Mouse (Mus musculus) liver, embryonic 12.5 days (tissue): ENCODE results near the gene Lrrc23. TPM values are rescaled to one million over a fixed set of nuclear protein-coding genes. Genes with fewer than 3 reads are reported as not detected.

Experiments
- ATAC-seq: fragments of 200-750 bp; cut with Nextera tagmentation; 2 replicates; pipeline ENCODE4 v1.8.0; 2017; ENCODE audit warnings: moderate number of reproducible peaks, mild to moderate bottlenecking, moderate library complexity
- H3K27ac ChIP-seq: fragments of 300-500 bp; sonication (generic); 2 replicates; pipeline ENCODE4 v1.5.1; 2016; ENCODE audit warnings: mild to moderate bottlenecking
- H3K27me3 ChIP-seq: fragments of 300-500 bp; sonication (generic); replicated peaks from 2 replicates; pipeline ENCODE4 v1.6.1; 2016; ENCODE audit warnings: mild to moderate bottlenecking, moderate library complexity
- H3K36me3 ChIP-seq: fragments of 300-500 bp; sonication (generic); 2 replicates; pipeline ENCODE4 v1.6.1; 2016; ENCODE audit warnings: mild to moderate bottlenecking, moderate library complexity
- H3K4me1 ChIP-seq: fragments of 300-500 bp; sonication (generic); 2 replicates; pipeline ENCODE4 v1.6.1; 2016
- H3K4me2 ChIP-seq: fragments of 300-500 bp; sonication (generic); 2 replicates; pipeline ENCODE4 v1.6.1; 2016; ENCODE audit warnings: mild to moderate bottlenecking, moderate library complexity
- H3K4me3 ChIP-seq: fragments of 300-500 bp; sonication (generic); 2 replicates; pipeline ENCODE4 v1.5.1; 2016; ENCODE audit warnings: mild to moderate bottlenecking, moderate library complexity
- H3K9ac ChIP-seq: fragments of 300-500 bp; sonication (generic); 2 replicates; pipeline ENCODE4 v1.6.1; 2016; ENCODE audit warnings: mild to moderate bottlenecking, moderate library complexity
- H3K9me3 ChIP-seq: fragments of 300-500 bp; sonication (generic); replicated peaks from 2 replicates; pipeline ENCODE4 v1.6.1; 2016; ENCODE audit warnings: mild to moderate bottlenecking, moderate library complexity
- WGBS: fragments of 180-500 bp; shearing (Covaris S2); methylation state at CpG from one replicate; pipeline ENCODE4 v1.1.7; 2016; ENCODE audit not compliant: insufficient replicate concordance; 5-methylcytosine and 5-hydroxymethylcytosine counted together
- polyA plus RNA-seq: library from polyadenylated mRNA; unstranded; fragments of >200 nt; fragmentation: Nextera tagmentation; extraction: Ambion mirVana; gene quantifications from 2 replicates; pipeline ENCODE4 v1.2.1, GENCODE M21; 2016

The Lrrc23 gene
- polyA plus RNA-seq, 1 experiment from 2014 or later = not detected

GRCm38 (mm10) chr6:124759259-124759658 is 20.3 kb downstream of the Lrrc23 start:
- 0 out of 2 replicates have a peak overlapping the region, but pooled peaks have one; percentile 8 for H3K9ac ChIP-seq
- 0 out of 2 replicates have a peak overlapping the region, but pooled peaks have one; percentile 25 for H3K4me2 ChIP-seq
- no peak overlapping the region for H3K27ac ChIP-seq
- no peak overlapping the region for H3K4me3 ChIP-seq
- peaks cover 98% of the 10 kb centered on the region for H3K27me3 ChIP-seq
- no peak for ATAC-seq
- H3K36me3 ChIP-seq = no peaks in the 10 kb centered on the region
- no peaks in the 10 kb centered on the region for H3K9me3 ChIP-seq
- peaks cover 36% of the 10 kb centered on the region for H3K4me1 ChIP-seq
- 6% methylated on average over 5 of the region's 5 CpGs for WGBS

DNA sequence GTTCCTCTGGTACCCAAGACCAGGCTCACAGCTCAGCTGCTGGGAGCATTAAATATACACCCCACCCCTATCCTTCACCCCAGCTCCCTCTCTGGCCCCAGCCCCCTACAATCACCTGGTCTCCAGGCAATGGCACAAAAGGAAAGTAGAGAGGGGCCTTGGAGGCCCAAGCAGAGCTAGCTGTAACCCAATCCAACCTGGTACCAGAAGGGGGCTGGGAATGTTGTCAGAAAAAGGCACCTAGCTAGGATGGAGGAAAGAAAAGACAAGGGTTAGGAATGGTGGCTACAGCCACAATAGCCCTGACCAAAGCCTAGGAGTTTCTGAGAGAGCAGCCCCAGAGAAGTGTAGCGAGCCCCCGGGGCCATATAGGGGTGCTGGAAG is 20.7 kb downstream of the Lrrc23 start:
- Histone ChIP-seq H3K4me1 (peaks cover 40% of the 10 kb centered on the region), H3K9ac (0 out of 2 replicates have a peak overlapping the region, but pooled peaks have one; percentile 8), H3K27me3 (peaks cover 98% of the 10 kb centered on the region), H3K4me3 (no peak overlapping the region), H3K9me3 (no peaks in the 10 kb centered on the region), H3K27ac (no peak overlapping the region), H3K36me3 (no peaks in the 10 kb centered on the region), H3K4me2 (0 out of 2 replicates have a peak overlapping the region, but pooled peaks have one; percentile 25)
- 40% methylated on average over 2 of the region's 2 CpGs for WGBS
- no peak for ATAC-seq

DNA sequence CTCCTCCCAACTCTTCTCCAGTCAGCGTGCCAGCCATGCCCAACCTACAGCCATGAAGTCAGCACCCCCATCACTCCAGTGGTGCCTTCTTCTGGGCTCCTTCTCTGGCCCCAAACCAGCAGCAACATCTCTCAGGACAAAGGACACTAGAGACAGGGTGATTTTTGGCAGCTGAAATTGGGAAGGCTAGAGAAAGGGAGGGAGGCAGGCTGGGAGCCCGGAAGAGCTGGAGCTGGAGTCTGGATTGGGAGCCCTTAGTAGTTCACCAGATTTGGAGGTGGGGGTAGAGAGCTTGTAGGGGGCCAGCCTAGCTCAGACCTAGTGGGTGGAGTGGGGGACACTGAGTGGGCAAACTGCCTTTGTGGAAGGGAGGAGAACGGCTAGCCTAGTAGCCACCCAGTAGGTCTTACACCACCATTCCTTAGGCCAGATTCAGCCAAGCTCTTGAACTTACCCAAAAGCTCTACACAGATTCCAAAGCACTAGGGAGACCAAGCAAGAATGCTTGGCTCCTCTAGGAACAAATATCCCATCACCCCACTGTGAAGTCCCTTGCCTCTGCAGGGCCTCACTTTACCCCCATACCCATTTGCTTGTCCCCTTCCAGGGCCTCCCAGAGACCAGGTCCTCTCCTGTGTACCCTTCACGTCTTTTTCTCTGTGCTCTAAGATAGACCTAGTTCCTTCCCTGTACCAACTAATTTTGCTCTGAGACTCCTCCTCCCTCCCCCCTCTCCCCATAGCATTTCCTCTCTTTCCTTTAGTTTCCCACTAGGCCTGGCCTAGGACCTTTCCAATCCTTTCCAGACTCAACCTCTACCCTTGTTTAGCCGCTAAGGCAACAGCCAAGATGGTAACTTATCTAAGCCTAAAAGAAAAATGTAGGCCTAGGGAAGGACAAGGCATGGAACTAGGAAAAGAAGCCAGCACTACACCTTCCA is 21.3 kb downstream of the Lrrc23 start:
- Histone ChIP-seq H3K4me1 (peaks cover 41% of the 10 kb centered on the region), H3K36me3 (no peaks in the 10 kb centered on the region), H3K4me2 (peak overlapping the region; percentile 93), H3K9me3 (no peaks in the 10 kb centered on the region), H3K27me3 (peaks cover 98% of the 10 kb centered on the region), H3K4me3 (peak overlapping the region; percentile 71; the same call in 1 of the 2 replicates), H3K9ac (no peak overlapping the region), H3K27ac (no peak overlapping the region)
- no peak for ATAC-seq
- 55% methylated on average over 5 of the region's 5 CpGs for WGBS

- WGBS = 27% methylated on average over 5 of the region's 5 CpGs
- Histone ChIP-seq H3K4me2 (peak overlapping the region; percentile 93), H3K9ac (no peak overlapping the region), H3K4me3 (peak overlapping the region; percentile 71), H3K9me3 (no peaks in the 10 kb centered on the region), H3K36me3 (no peaks in the 10 kb centered on the region), H3K4me1 (peaks cover 41% of the 10 kb centered on the region), H3K27me3 (peaks cover 98% of the 10 kb centered on the region), H3K27ac (peak overlapping the region; percentile 72)
- ATAC-seq = no peak
Observed at GRCm38 (mm10) chr6:124757351-124757880, 22.1 kb downstream of the Lrrc23 start.

- 2% methylated on average over 53 of the region's 54 CpGs for WGBS
- H3K27me3 ChIP-seq = peaks cover 94% of the 10 kb centered on the region
- ATAC-seq = peak; percentile 42
- no peaks in the 10 kb centered on the region for H3K9me3 ChIP-seq
- peak overlapping the region; percentile 72 for H3K27ac ChIP-seq
- H3K36me3 ChIP-seq = no peaks in the 10 kb centered on the region
- H3K4me1 ChIP-seq = peaks cover 41% of the 10 kb centered on the region
- H3K4me2 ChIP-seq = peak overlapping the region; percentile 93
- peak overlapping the region; percentile 71 for H3K4me3 ChIP-seq
- H3K9ac ChIP-seq = peak overlapping the region; percentile 72
Observed at GRCm38 (mm10) chr6:124756652-124757350, 22.7 kb downstream of the Lrrc23 start.

DNA sequence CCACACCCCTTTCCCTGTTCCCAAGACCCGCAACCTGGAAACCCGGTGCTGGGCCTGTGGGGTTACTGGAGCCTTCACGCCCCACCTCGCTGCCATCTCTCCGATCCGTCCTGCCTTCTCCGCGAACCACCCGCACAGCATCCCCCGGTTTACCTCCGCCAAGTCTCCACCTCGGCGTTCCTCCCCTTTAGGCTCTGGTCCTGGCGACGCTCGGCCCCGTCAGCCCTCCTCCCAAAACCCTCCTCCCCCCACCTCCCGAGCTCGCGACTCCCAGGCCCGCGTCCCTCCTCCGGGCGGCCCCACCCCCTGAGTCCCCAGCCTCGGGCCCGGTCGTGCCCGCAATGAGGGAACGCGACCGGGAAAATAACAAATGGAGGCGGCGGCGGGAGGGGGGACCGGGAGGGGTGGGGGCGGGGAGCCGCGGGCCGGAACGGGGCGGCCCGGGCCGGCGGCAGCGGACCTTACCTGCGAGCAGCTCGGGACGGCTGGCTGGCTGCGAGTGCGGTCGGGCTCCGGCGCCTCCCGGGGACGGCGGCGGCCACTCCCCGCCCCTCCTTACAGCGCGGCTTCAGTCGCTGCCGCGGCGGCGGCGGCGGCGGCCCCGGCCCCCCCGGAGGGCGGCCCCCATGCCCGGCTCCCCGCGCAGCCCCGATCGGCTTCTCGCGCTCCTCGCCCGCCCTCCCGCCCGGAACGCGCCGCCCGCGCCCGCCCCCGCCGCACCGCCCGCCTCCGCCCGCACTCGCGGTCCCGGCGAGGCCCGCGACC is 23.5 kb downstream of the Lrrc23 start, which contains the start of the genes Gm45234 and Atn1:
Gene Gm45234 (minus strand): TSS at position 191 of the 765 bp plus-strand sequence.
Gene Atn1 (minus strand): TSS at position 694 of the 765 bp plus-strand sequence.
- Histone ChIP-seq H3K4me2 (peak within 1 kb of the TSS; percentile 93), H3K27ac (peak within 1 kb of the TSS; percentile 72), H3K27me3 (peaks cover 86% of the 10 kb centered on the region), H3K4me3 (peak within 1 kb of the TSS; percentile 71), H3K36me3 (no peaks in the 10 kb centered on the region), H3K9ac (peak within 1 kb of the TSS; percentile 72), H3K4me1 (peaks cover 41% of the 10 kb centered on the region), H3K9me3 (no peaks in the 10 kb centered on the region)
- peak; percentile 50 for ATAC-seq
- WGBS = under 1% methylated on average over 64 of the region's 100 CpGs

DNA sequence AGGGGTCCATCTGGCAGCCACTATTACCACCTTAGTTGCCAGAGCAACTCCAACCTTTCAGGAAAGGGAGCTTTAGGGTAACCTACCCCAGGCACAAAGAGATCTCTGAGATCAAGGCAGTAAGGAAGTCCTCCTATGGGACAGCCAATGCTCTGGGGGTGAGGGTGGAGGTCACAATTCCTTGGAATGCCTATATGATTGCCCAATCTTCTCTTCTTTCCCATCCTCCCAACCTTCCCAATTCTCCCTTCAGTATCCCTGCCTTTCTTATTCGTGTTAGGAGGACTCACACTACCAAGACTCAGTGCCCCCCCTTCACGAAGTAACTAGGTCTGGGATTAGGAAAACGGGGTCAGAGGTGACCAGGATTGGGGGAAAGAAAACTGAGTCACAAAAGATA is 24.2 kb downstream of the Lrrc23 start:
- Histone ChIP-seq H3K4me3 (peak overlapping the region; percentile 71), H3K9me3 (no peaks in the 10 kb centered on the region), H3K4me1 (peaks cover 41% of the 10 kb centered on the region), H3K4me2 (peak overlapping the region; percentile 93), H3K27me3 (peaks cover 80% of the 10 kb centered on the region), H3K27ac (no peak overlapping the region), H3K36me3 (no peaks in the 10 kb centered on the region), H3K9ac (peak overlapping the region; percentile 72; the same call in 1 of the 2 replicates)
- no peak for ATAC-seq
- 21% methylated on average over 3 of the region's 3 CpGs for WGBS

DNA sequence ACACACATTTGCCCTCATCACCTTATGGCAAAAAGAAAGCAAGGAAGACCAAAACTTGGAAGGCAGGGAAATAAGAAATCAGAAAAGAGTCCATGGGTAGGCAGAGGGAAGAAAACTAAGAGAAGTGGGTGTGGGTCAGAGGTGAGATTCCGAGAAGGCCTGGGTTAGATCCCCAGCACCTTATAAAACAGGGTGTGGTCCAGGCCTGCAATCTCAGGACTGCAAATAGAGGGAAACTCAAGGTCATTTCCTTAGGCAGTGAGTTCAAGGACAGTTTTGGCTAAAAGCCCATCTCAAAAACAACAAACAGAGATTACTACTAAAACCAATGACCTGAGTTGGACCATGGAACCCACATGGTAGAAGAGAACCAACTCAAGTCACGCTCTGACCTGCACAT is 25.7 kb downstream of the Lrrc23 start:
- Histone ChIP-seq H3K9me3 (no peaks in the 10 kb centered on the region), H3K9ac (no peak overlapping the region), H3K27ac (no peak overlapping the region), H3K4me2 (no peak overlapping the region), H3K27me3 (peaks cover 66% of the 10 kb centered on the region), H3K4me1 (peaks cover 37% of the 10 kb centered on the region), H3K4me3 (no peak overlapping the region), H3K36me3 (peaks cover 8% of the 10 kb centered on the region)
- ATAC-seq = no peak
- 75% methylated on average over 2 of the region's 2 CpGs for WGBS

DNA sequence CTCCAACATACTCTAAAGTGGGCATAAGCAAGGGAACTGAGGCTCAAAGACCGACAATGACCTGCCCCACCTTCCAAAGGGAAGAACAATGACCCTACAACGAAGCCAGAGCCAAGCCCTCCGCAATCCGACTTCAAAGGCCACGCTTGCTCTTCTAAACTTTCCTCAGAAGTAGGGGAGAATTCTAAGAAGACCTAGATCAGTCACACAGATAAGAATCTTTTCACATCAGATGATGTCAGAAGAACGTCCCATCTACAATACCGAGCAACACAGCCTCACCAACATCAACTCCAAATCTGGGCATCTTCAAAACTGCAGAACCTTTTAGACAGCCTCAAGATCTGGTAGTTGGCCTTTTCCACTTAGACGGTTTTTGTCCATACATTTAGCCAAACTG is 29.1 kb downstream of the Lrrc23 start:
- Histone ChIP-seq H3K4me2 (no peak overlapping the region), H3K27ac (no peak overlapping the region), H3K27me3 (peaks cover 34% of the 10 kb centered on the region), H3K4me3 (no peak overlapping the region), H3K9ac (no peak overlapping the region), H3K9me3 (no peaks in the 10 kb centered on the region), H3K4me1 (peaks cover 27% of the 10 kb centered on the region), H3K36me3 (peaks cover 16% of the 10 kb centered on the region)
- 67% methylated on average over 8 of the region's 8 CpGs for WGBS
- ATAC-seq = no peak

DNA sequence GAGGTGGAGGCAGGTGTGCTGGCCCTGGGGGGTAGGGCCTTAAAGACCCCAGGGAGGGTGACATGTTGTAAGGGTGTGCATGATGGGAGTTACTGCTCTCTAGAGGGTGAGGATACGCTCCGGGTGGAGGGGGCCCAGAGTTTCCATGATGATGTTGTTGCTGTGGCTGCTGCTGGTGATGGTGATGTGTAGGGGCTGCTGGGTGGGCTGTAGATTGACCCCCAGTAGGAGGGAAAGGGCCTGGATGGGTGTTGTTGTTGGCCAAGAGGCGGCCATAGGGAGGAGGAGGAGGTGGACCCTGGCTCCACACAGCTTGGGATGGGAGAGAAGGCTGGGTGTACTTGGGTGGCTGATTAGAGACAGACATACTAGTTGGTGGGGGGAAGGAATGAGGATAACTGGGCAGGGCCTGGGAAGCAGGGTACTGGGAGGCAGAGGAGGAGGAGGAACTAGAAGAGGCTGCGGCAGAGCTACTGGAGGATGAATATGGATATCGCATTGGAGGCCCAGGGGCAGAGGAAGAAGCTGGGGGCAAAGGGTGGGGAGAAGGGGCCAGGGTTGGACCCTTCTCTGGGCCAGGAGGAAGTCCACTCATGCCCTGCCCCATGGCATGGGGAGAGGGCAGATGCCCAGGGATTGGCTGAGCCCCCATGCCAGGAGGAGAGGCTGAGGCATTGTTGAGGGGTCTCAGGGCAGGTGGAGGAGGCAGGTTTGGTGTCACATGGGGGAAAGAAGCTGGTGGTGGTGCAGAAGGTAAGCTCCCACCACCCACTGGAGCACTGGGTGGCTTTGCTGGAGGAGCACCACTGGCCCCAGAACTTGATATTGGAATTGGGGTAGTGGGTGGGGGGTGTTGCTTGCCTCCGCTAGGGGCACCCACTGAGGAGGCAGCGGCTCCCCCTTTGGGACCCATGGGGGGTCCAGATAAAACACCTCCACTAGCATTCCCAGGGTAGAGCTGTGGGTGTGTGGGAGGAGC is 32.6 kb downstream of the Lrrc23 start:
- Histone ChIP-seq H3K27ac (no peak overlapping the region), H3K27me3 (0 out of 2 replicates have a peak, but pooled peaks cover 2% of the 10 kb centered on the region), H3K9me3 (no peaks in the 10 kb centered on the region), H3K4me2 (peak overlapping the region; percentile 99), H3K4me1 (peaks cover 24% of the 10 kb centered on the region), H3K9ac (no peak overlapping the region; the same call in 1 of the 2 replicates), H3K4me3 (peak overlapping the region; percentile 72; the same call in 1 of the 2 replicates), H3K36me3 (peaks cover 19% of the 10 kb centered on the region)
- 85% methylated on average over 7 of the region's 7 CpGs for WGBS
- ATAC-seq = no peak
